Mouse (Mus musculus) ES-E14 (cell line): Measurements from ENCODE around the gene Pla2g4a.

Source experiments
- CHD2 ChIP-seq: IDR thresholded peaks from 2 replicates; pipeline ENCODE4 v1.6.1; 2014; ENCODE audit warnings: mild to moderate bottlenecking, low read depth, low read length, inconsistent platforms
- HCFC1 ChIP-seq: IDR thresholded peaks from 2 replicates; pipeline ENCODE4 v1.6.1; 2012; ENCODE audit warnings: low read length, inconsistent platforms, borderline replicate concordance; ENCODE audit not compliant: insufficient read depth
- MAFK ChIP-seq: IDR thresholded peaks from 2 replicates; pipeline ENCODE4 v1.6.1; 2014; ENCODE audit warnings: mild to moderate bottlenecking, low read depth, low read length, inconsistent platforms; ENCODE audit not compliant: insufficient read depth
- ZC3H11A ChIP-seq: IDR thresholded peaks from 2 replicates; pipeline ENCODE4 v1.6.1; 2012; ENCODE audit warnings: low read depth, mild to moderate bottlenecking, inconsistent platforms, low read length, borderline replicate concordance

DNA sequence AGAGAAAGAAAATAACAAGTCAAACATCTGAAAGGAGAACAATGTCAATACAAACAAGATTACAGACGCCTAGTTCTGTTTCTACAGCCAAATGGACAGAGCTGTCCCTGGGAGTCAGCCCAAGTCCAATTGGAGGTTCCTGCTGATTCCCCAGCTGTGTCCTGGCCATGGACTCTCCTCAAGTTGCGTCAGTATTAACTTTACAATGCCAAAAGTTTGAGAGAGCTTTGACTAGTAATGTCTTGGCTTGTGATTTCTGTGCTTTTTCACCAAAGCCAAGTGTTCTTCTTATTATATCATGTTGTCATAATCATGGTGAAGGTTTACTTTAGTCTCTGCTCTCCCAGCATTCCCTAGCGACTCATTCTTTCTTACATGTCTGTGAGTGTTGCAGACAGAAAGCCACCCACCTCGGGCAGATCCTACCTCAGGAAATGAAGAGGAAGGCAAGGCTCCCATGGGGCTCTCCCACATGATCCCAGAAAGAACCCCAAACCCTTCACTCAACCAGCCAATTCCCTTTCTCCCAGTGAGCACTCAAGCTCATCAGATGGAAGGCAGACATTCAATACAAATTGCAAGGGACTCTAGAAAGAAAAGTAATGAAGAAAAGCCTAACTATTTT, 63.0 kb downstream of the Pla2g4a start:
- no peak for TF ChIP-seq MAFK
- no peak for TF ChIP-seq CHD2
- no peak for TF ChIP-seq HCFC1
- no peak for TF ChIP-seq ZC3H11A
